Mouse (Mus musculus): ENCODE measurements around the gene Col4a2.

GRCm38 (mm10) chr8:11312349-11313175, at the start of gene Col4a2, which contains the start of gene Col4a1:
- TF ChIP-seq CTCF (IDR thresholded peaks at IDR 0.05; ENCODE audit: borderline replicate concordance, extremely low read depth, insufficient read depth, insufficient read length) = no peak
- TF ChIP-seq POLR2A (IDR thresholded peaks at IDR 0.05; ENCODE audit: borderline replicate concordance, extremely low read depth, insufficient read depth, insufficient read length, poor library complexity, severe bottlenecking) = no peak

Measured in brain, embryonic 14.5 days (tissue).